Mouse (Mus musculus) hindbrain, embryonic 14.5 days (tissue): ENCODE results near the gene Fam163a. TPM values are rescaled to one million over a fixed set of nuclear protein-coding genes. Genes with fewer than 3 reads are reported as not detected.

ENCODE experiments used
- ATAC-seq: fragments of 200-750 bp; cut with Nextera tagmentation; 2 replicates; pipeline ENCODE4 v1.8.0; 2017; ENCODE audit warnings: moderate number of reproducible peaks, mild to moderate bottlenecking, moderate TSS enrichment, moderate library complexity; ENCODE audit not compliant: low FRiP score
- DNase-seq: peaks from one replicate; pipeline ENCODE4 v3.0.0-alpha.2; 2015; ENCODE audit warnings: low spot score
- H3K27ac ChIP-seq: fragments of 300-500 bp; sonication (generic); 2 replicates; pipeline ENCODE4 v1.5.1; 2014; ENCODE audit warnings: mild to moderate bottlenecking, moderate library complexity
- H3K27me3 ChIP-seq: fragments of 300-500 bp; sonication (generic); 2 replicates; pipeline ENCODE4 v1.6.1; 2014; ENCODE audit warnings: mild to moderate bottlenecking, low read length, mixed read lengths; ENCODE audit not compliant: control insufficient read depth, insufficient read depth
- H3K36me3 ChIP-seq: fragments of 300-500 bp; sonication (generic); replicated peaks from 2 replicates; pipeline ENCODE4 v1.6.1; 2014; ENCODE audit not compliant: control insufficient read depth, insufficient read depth
- H3K4me1 ChIP-seq: fragments of 300-500 bp; sonication (generic); replicated peaks from 2 replicates; pipeline ENCODE4 v1.6.1; 2014; ENCODE audit warnings: antibody characterized with exemption, low read length, mixed read lengths; ENCODE audit not compliant: control insufficient read depth, insufficient read depth
- H3K4me2 ChIP-seq: fragments of 300-500 bp; sonication (generic); replicated peaks from 2 replicates; pipeline ENCODE4 v1.6.1; 2014; ENCODE audit warnings: mild to moderate bottlenecking, moderate library complexity
- H3K4me3 ChIP-seq: fragments of 300-500 bp; sonication (generic); replicated peaks from 2 replicates; pipeline ENCODE4 v1.5.1; 2014; ENCODE audit warnings: mild to moderate bottlenecking, low read length
- H3K9ac ChIP-seq: fragments of 300-500 bp; sonication (generic); 2 replicates; pipeline ENCODE4 v1.6.1; 2014
- H3K9me3 ChIP-seq: fragments of 300-500 bp; sonication (generic); 2 replicates; pipeline ENCODE4 v1.6.1; 2016; ENCODE audit warnings: low read length; ENCODE audit not compliant: control insufficient read depth
- WGBS: fragments of 180-500 bp; shearing (Covaris S2); extraction: QIAGEN DNeasy Blood & Tissue Kit; methylation state at CpG from one replicate; pipeline ENCODE4 v1.1.7; 2014; 5-methylcytosine and 5-hydroxymethylcytosine counted together
- polyA plus RNA-seq: library from polyadenylated mRNA; unstranded; fragments of >200 nt; fragmentation: Nextera tagmentation; extraction: Ambion mirVana; gene quantifications from 2 replicates; pipeline ENCODE4 v1.2.1, GENCODE M21; 2014

Gene Fam163a
- polyA plus RNA-seq, 1 experiment from 2014 or later, result 3.4 TPM

- DNase-seq (no peak), ATAC-seq (no peak)
- no peaks in the 10 kb centered on the region for H3K9me3 ChIP-seq
- H3K9ac ChIP-seq, result peak overlapping the region; percentile 73
- H3K4me2 ChIP-seq, result peak overlapping the region; percentile 63
- H3K27ac ChIP-seq, result no peak overlapping the region
- WGBS, result 39% methylated on average over 1 of the region's 1 CpGs
- peak overlapping the region; percentile 76 for H3K4me3 ChIP-seq
- H3K27me3 ChIP-seq, result no peaks in the 10 kb centered on the region
- H3K36me3 ChIP-seq, result peaks cover 43% of the 10 kb centered on the region
- H3K4me1 ChIP-seq, result peaks cover 6% of the 10 kb centered on the region
These were observed 170.2 kb downstream of the Fam163a start for GRCm38 (mm10) chr1:156034661-156035060.

DNA sequence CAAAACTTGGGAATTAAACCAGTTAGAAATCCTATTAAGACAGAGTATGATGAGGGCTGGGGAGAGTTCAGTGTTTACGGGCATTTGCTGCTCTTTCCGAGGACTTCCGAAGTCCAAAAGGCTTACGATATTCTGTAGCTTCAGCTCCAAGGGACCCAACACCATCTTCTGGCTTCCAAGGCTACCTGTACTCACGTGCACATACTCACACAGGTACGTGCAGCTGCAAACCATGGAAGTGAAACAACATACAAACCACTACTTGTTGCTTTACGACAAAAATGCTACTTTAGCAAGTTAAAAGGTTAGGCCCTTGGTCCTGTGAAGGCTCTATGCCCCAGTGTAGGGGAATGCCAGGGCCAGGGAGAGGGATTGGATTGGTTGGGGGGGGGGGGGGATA is 170.9 kb downstream of the Fam163a start:
- DNase-seq, result no peak
- H3K27me3 ChIP-seq, result no peaks in the 10 kb centered on the region
- no peak overlapping the region for H3K4me3 ChIP-seq
- no peak overlapping the region for H3K27ac ChIP-seq
- H3K9ac ChIP-seq, result no peak overlapping the region
- no peak for ATAC-seq
- H3K36me3 ChIP-seq, result peaks cover 50% of the 10 kb centered on the region
- WGBS, result 95% methylated on average over 7 of the region's 7 CpGs
- no peak overlapping the region for H3K4me2 ChIP-seq
- peaks cover 6% of the 10 kb centered on the region for H3K4me1 ChIP-seq
- H3K9me3 ChIP-seq, result no peaks in the 10 kb centered on the region

DNA sequence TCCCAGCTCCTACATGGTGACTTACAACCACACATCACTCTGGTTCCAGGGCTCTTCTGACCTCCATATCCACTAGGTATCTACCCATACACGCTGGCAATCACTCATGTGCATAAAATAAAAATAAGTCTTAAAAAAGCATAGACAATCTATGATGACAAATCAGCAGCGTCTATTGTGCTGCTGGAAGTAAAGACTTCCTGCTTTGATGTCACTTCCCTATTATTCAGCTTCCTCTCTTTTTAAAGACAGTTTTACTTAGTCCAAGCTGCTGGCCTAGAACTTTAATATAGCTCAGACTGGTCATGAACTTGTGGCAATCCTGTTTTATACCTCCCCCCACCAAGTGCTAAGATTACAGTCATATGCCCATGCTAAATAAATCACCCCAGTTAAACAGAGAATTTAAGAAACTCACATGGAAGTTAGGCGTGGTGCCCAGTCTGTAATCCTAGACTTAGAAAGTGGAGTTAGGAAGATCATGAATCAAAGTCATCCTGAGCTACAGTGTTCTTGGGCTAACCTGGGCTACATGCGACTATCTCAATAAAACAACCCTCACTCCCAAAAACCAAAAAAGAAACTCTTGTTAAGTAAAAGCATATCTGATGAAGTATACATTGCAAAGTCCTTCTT is 176.4 kb downstream of the Fam163a start:
- Histone ChIP-seq H3K4me1 (no peaks in the 10 kb centered on the region), H3K4me3 (no peak overlapping the region), H3K4me2 (no peak overlapping the region), H3K9ac (no peak overlapping the region), H3K27me3 (no peaks in the 10 kb centered on the region), H3K9me3 (no peaks in the 10 kb centered on the region), H3K27ac (no peak overlapping the region), H3K36me3 (peaks cover 61% of the 10 kb centered on the region)
- DNase-seq (no peak), ATAC-seq (no peak)
- 93% methylated on average over 4 of the region's 4 CpGs for WGBS

DNA sequence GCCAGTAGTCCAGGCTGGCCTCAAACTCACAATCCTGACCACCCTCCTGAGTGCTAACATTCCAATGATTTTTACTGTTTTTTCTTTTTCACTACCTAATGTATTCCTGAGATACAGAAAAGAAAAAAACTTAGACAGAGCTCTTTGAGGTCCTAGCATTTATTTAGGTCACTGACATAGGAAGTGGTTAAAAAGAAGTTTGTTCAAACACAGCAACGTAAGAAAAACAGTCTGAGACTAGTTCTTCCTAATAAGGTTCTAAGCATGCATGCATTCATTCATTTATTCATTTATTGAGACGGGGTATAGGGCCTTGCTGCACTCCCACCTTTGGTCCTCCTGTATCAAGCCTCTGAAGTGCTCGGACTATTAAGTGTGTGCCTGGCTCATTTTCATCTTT is 177.0 kb downstream of the Fam163a start:
- Histone ChIP-seq H3K27ac (no peak overlapping the region), H3K4me2 (no peak overlapping the region), H3K9me3 (no peaks in the 10 kb centered on the region), H3K27me3 (no peaks in the 10 kb centered on the region), H3K9ac (no peak overlapping the region), H3K4me1 (no peaks in the 10 kb centered on the region), H3K36me3 (peaks cover 55% of the 10 kb centered on the region), H3K4me3 (no peak overlapping the region)
- ATAC-seq (no peak), DNase-seq (no peak)
- WGBS, result 94% methylated on average over 3 of the region's 3 CpGs

Other genes starting within 250 kb of the Fam163a start
- gene Cep350, start 231.8 kb downstream of the Fam163a start, polyA plus RNA-seq, result 15.1 and 15.4 TPM in 2 replicates
- 71.0 and 74.7 TPM in 2 replicates for gene Tor1aip2, start 169.6 kb downstream of the Fam163a start, polyA plus RNA-seq
- gene Tor1aip1, start 168.5 kb downstream of the Fam163a start, polyA plus RNA-seq, result 18.3 and 19.4 TPM in 2 replicates
- 0.92 and 1.8 TPM in 2 replicates for gene Tdrd5, start 98.6 kb upstream of the Fam163a start, polyA plus RNA-seq
- gene Nphs2, start 105.7 kb upstream of the Fam163a start, polyA plus RNA-seq, result 0.08 and 0.35 TPM in 2 replicates
- gene Gm2000, start 161.0 kb upstream of the Fam163a start, polyA plus RNA-seq, result 509 and 614 TPM in 2 replicates
- gene Axdnd1, start 216.1 kb upstream of the Fam163a start, polyA plus RNA-seq, result 0.13 and 0.27 TPM in 2 replicates